Mouse (Mus musculus): ENCODE measurements around the gene Gm3159.
"Not testable (repeated sequence)": the region's sequence is repeated elsewhere in the genome, so short reads cannot be mapped to it uniquely, and the experiment has no call there.

Gene Gm3159

DNA sequence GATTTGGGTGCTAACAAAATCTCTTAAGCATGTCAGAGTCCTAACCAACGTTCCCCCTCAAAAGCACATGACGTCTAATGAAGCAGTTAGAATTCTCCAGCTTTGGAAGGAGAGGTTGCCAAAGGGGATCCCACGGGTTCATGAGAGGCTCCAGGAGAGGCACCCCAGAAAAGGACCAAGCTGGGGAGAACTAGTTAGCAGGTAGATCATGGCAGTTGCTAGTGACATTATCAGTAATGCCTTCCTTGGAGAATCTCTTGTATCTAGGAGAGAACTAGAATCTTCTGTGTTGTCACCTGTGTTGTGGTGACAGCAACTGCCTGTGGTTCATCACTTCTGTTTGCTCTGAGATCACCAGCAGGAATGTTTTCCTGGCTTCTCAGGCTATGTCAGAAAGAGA, at the start of gene Gm3159:
Gm3159 (plus strand) TSS at position 301 of the 400 bp plus-strand sequence.
- not testable (repeated sequence) for DNase-seq

DNA sequence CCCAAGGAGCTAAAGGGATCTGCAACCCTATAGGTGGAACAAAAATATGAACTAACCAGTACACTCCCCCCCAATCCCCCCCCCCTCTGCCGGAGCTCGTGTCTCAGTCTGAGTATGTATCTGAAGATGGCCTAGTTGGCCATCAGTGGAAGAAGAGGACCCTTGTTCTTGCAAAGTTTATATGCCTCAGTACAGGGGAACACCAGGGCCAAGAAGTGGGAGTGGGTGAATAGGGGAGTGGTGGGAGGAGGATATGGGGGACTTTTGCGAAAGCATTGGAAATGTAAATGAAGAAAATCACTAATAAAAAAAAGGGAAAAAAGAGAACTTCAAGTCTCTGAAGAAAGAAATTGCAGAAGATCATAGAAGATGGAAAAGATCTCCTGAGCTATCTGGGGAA, 28.3 kb upstream of the Gm3159 start:
- not testable (repeated sequence) for DNase-seq

DNA sequence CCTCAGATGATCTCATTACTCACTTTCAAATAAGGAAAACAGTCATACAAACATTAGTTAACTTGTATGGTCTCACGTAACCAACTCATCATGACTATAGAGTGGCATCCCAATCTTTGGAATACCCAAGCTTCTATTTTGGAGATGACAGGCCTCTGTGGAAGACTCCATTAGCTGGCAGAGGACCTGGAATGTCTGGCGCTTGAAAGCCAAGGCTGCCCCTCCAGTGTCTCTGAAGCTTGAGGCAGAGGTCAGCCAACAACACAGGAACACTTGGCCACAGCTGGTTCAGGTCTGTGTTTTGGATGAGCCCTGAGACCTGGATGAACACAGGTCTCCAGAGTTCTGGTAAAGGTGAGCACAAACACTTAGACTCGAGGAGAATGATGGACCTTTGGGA, 27.6 kb upstream of the Gm3159 start:
- DNase-seq, result peak; percentile 5

DNA sequence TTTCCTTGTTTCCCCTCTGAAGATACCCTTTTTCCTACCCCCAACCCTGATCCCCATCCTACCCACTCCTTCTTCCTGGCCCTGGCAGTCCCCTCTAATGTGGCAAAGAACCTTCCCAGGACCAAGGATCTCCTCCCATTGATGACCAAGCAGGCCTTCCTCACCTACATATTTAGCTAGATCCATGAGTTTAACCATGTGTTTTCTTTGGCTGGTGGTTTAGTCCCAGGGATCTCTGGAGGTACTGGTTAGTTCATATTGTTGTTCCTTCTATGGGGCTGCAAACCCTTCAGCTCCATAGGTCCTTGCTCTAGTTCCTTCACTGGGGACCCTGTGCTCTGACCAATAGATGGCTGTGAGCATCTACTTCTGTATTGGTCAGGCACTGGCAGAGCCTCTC, 19.5 kb upstream of the Gm3159 start:
- DNase-seq, result not testable (repeated sequence)

DNA sequence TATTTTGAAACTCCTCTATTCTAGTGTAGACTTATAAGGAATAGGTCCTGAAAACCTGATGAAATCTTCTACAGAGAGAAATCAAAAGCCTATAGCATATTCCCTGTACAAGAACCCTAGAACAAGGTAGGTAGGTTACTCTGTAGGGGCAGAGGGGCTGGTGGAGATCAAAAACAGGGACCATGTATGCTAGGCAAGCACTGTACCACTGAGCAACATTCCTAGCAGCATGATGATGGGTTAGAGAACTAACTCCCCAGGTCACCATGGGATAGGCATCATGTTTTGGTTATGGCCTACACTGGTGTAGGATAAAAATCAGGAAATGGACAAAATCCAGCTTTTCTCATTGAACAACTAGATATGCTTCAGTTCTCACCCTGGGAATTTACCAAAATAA, 11.7 kb upstream of the Gm3159 start:
- DNase-seq, result not testable (repeated sequence)

DNA sequence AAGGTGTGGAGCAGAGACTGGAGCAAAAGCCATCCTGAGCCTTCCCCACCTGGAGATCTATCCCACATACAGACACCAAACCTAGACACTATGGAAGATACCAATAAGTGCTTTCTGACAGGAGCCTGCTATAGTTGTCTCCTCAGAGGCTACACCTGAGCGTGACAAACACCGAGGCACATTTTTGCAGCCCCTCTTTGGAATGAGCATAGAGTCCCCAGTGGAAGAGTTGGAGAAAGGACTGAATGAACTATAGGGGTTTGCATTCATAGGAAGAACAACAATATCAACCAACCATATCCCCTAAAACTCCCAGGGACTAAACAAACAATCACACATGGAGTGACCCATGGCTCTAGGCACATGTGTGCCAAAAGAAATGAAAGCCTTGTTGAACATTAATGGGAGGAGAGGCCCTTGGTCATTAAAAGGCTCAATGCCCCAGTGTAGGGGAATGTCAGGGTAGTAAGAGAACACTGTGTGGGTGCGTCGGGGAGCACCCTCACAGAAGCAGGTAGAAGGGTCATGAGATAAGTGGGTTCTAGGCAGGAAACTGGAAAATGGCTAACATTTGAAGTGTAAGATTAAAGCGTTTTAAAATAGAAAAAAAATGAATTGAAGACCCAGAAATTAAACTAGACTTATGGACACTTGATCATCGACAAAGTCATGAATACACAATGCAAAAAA, 4.3 kb upstream of the Gm3159 start:
- not testable (repeated sequence) for DNase-seq

DNA sequence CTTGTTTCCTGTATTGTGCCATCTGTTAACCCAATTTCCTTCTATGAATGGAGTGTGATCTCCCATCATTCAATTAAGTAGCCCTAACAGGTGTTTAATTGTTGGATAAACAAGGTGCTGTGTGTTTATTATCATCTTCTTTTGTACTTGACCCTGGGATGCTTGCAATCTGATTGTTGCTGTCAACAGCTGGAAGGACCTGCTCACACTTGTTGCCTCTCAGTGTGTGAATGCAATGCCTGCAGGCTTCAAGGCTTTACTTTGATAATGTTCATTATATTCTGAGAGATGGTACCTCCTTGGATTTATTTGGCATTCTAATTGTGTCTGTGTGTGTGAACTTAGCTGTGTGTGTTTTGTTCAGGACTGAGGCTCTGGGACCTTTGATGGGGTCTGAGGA, 1.3 kb downstream of the Gm3159 start:
- not testable (repeated sequence) for DNase-seq

DNA sequence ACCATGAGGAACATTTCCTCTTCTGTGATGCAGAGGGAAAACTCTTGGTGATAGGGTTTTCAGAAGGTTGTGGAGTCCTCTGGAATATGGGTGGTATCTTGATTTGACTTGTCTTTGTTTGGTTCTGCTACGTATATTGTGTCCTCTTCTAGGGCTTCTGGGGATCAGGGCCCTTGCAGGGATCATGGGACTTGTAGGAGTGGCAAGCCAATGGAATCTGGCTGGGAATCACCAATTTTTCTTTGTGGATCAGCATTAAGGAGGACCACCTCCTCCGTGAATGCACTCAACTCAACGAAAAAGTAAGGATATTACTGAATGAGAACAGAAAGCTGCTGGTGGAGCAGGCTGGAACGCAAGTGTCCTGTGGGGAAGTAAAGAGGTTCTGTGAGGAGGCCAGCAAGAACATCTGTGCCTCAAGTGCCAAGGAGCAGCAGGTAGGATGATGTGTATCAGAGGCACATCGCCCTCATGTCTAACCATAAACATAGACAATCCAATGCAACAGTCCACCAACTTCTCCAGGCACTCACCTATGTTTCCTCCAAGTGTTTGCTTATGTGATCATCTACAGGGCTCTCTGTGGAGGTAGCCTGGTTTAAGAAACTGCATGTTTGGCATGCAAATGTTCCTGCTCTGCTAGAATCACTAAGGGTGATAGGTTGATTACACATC, 2.9 kb downstream of the Gm3159 start:
- DNase-seq, result not testable (repeated sequence)

DNA sequence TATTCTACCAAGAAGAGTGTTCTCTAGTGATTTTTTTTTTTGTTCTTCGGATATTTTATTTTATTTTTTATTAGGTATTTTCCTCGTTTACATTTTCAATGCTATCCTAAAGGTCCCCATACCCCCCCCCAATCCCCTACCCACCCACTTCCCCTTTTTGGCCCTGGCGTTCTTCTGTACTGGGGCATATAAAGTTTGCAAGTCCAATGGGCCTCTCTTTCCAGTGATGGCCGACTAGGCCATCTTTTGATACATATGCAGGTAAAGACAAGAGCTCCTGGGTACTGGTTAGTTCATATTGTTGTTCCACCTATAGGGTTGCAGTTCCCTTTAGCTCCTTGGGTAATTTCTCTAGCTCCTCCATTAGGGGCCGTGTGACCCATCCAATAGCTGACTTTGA, 3.9 kb downstream of the Gm3159 start:
- not testable (repeated sequence) for DNase-seq

DNA sequence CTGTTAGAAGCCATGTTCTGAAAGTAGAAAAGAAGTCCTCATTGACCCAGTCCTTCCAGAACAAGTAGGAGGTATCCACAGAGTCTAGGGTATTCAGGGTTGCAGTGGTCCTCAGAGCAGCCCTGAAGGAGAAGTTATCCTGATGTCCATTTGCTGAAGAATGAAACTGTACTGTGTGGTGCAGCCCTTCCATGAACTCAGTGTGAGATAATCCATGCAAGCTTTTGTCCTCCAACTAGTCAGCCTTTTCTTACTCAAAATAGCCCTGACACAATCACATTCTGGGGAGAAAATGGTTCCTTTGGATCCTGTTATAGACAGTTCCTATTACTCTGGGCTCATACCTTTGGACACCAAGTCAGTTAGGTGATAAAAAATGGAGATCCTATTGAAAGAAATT, 6.5 kb downstream of the Gm3159 start:
- not testable (repeated sequence) for DNase-seq

DNA sequence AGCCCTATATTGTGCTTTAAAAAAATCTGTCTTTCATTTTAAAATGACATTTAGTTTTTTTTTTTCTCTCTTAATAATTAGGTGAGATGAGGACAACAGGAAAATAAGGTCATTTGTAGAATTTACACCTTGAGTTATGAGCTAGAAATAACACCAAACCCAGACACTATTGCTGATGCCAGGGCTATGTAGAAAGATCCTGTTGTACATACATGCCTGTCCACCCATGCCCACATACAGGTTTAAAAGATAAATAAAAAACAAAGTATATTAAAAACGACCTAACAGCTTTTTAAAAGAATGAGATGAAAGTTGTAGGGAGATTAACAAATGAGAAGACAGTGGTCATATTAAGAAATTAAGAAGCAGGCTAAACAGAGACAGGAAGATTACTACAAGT, 12.6 kb downstream of the Gm3159 start:
- not testable (repeated sequence) for DNase-seq

DNA sequence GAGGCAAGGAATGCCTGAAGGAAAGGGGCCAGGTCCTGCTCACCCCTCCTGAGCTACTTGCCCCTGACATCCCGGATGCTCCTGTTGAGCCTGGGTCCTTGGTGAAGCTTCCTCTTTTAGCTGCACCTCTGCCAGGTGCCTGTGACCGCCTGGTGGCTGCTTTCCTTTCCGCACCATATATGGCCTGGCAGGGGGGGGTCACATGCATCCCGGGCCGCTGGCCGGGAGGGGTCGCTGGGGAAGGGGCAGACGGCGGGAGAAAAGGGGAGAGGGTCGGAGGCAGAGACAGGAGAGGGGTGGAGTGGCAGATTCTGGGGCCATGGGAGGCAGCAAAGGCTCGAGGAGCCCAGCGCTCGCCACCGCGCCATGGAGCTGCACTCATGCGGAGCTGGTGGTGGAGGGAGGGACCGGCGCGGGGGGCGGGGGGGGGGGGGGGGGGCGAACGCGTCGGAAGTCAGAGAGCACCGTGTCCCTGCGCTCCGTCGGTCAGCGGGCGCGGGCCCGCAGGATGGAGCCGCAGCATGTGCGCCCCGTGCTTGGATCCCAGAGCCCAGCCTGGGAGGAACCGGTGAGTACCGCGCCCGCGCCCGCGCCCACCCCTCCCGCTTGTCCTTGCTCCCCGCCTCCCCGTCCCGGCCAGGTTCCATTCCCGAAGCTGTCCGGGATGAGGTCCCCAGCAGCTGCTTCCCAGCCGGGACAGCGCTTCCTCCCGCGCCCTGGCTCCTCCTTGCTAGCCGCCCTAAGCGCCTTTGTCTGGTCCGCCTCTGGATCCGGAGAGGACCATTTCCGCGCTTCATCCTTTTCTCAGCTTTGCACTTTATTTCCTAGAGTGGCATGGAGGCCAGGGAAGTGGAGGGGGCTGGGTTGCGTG, 17.9 kb downstream of the Gm3159 start, which contains the start of gene Gm3164:
Gm3164 (plus strand) TSS at position 484 of the 871 bp plus-strand sequence.
- peak; percentile 76 for DNase-seq

DNA sequence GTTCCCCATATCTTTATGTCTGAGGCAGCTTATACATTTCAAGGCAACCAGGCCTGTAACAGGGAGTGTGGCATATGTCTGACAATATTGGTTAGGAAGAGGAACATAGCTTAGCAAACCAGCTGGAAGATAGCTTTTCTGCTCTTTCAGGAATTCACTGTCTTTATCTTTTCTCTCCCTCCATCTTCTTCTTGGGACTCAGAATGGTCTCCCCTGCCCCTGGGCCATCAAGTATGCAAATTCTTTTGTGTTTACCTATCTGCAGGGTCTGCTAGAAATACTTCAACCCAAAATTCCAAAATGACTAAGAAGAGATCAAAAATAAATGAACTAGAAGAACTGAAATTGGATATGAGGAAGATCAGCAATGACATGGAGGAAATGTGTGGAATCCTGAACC, 33.4 kb downstream of the Gm3159 start, which contains the start of gene Gm3173:
Gm3173 (plus strand) TSS at position 301 of the 400 bp plus-strand sequence.
- not testable (repeated sequence) for DNase-seq

All from kidney, postnatal 10 days (tissue).